Mouse (Mus musculus) cerebellum, postnatal 25 days (tissue): ENCODE results near the gene Sntn.

ENCODE experiments used
- DNase-seq, 2 experiments: peaks; one replicate each; pipeline ENCODE4 v3.0.0; 2021; ENCODE audit warnings: mixed read lengths in 2 of 2

Gene Sntn

GRCm38 (mm10) chr14:13670576-13670975, at the start of gene Sntn:
Gene Sntn, plus strand, starts transcription at chr14:13670876.
- DNase-seq: no peak

- DNase-seq: no peak
Observed at GRCm38 (mm10) chr14:13649865-13650264, 20.8 kb upstream of the Sntn start.

- DNase-seq: peak; percentile 25 to 27
Observed at GRCm38 (mm10) chr14:13651039-13651438, 19.6 kb upstream of the Sntn start.

- peak; percentile 13 to 22 for DNase-seq
Observed at GRCm38 (mm10) chr14:13651541-13652298, 19.0 kb upstream of the Sntn start.

GRCm38 (mm10) chr14:13686716-13687115, 16.0 kb downstream of the Sntn start:
- no peak for DNase-seq

GRCm38 (mm10) chr14:13690426-13690825, 19.8 kb downstream of the Sntn start:
- DNase-seq: no peak

GRCm38 (mm10) chr14:13732263-13732662, 61.6 kb downstream of the Sntn start:
- no peak for DNase-seq
